Comparison of ENCODE assay signal across 21 mouse cellular contexts in the genomic region with DNA sequence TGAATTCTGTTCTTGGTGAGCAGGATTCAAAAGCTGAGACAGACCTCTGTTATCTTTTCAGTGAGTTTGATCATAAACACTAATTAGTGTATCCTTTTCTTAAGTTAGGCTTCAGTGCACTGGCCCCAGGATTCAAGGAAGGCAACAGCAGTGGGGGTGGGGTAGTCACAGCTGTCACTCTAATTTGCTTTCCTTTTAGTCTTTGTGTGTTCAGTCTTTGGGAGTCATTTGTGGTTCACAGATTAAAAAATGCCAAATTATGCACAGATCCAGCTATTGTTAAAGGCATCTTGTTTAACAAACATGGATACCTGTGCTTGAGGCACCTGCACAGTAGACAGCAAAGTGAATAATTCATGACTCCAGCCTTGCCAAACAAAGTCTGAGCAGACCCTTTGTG. TPM values are rescaled to one million over a fixed set of nuclear protein-coding genes. Genes with fewer than 3 reads are reported as not detected.
A peak's percentile ranks its signal among the peaks of the same experiment; 100 is the strongest.
DNase-seq lines count a peak whose midpoint lies in the region; ATAC-seq lines count a peak whose summit lies in the region.
"Had no signal": no experiment of that assay in that cellular context is flagged by ENCODE, and none has a peak within 500 bp of the region (broad histone marks: within the 10 kb centered on the region; RNA-seq: fewer than 3 reads in every experiment).

No protein-coding gene starts in this region.

- no peak overlapping the region for H3K4me3 ChIP-seq in forebrain, embryonic 11.5 days (ENCODE audit: low read depth, low read length)
- no peak overlapping the region for H3K4me3 ChIP-seq in forebrain, embryonic 16.5 days (replicated peaks; ENCODE audit: low read length)
- no peak overlapping the region for H3K4me3 ChIP-seq in midbrain, embryonic 12.5 days
- H3K4me3 ChIP-seq: embryonic facial prominence, embryonic 12.5 days; limb, embryonic 10.5 days; liver, embryonic 13.5 days had no signal

- no peaks in the 10 kb centered on the region; the same call in 1 of the 2 replicates for H3K9me3 ChIP-seq in forebrain, embryonic 11.5 days (ENCODE audit: control insufficient read depth, low read length)
- peaks cover 2% of the 10 kb centered on the region; the same call in 1 of the 2 replicates for H3K9me3 ChIP-seq in forebrain, embryonic 16.5 days (ENCODE audit: control insufficient read depth, low read length)
- no peaks in the 10 kb centered on the region for H3K9me3 ChIP-seq in midbrain, embryonic 12.5 days
- H3K9me3 ChIP-seq: embryonic facial prominence, embryonic 12.5 days; limb, embryonic 10.5 days; liver, embryonic 13.5 days had no signal

- no peak overlapping the region for H3K4me2 ChIP-seq in forebrain, embryonic 11.5 days (ENCODE audit: low read depth, low read length, severe bottlenecking)
- no peak overlapping the region for H3K4me2 ChIP-seq in forebrain, embryonic 16.5 days (ENCODE audit: low read length)
- no peak overlapping the region for H3K4me2 ChIP-seq in midbrain, embryonic 12.5 days (replicated peaks)
- H3K4me2 ChIP-seq: embryonic facial prominence, embryonic 12.5 days; liver, embryonic 13.5 days had no signal

- H3K27me3 ChIP-seq in forebrain, embryonic 11.5 days (ENCODE audit: control insufficient read depth, insufficient read depth, low read length), result no peaks in the 10 kb centered on the region
- no peaks in the 10 kb centered on the region for H3K27me3 ChIP-seq in forebrain, embryonic 16.5 days (replicated peaks; ENCODE audit: control insufficient read depth, insufficient read depth, low read length)
- H3K27me3 ChIP-seq in midbrain, embryonic 12.5 days, result no peaks in the 10 kb centered on the region
- H3K27me3 ChIP-seq: embryonic facial prominence, embryonic 12.5 days; liver, embryonic 13.5 days had no signal

- peaks cover 6% of the 10 kb centered on the region; the same call in 1 of the 2 replicates for H3K4me1 ChIP-seq in forebrain, embryonic 11.5 days (replicated peaks; ENCODE audit: control insufficient read depth, insufficient read depth, low read length)
- peaks cover 15% of the 10 kb centered on the region for H3K4me1 ChIP-seq in forebrain, embryonic 16.5 days (replicated peaks; ENCODE audit: control insufficient read depth, insufficient read depth, low read length)
- peaks cover 13% of the 10 kb centered on the region for H3K4me1 ChIP-seq in midbrain, embryonic 12.5 days

- peak; percentile 23 for DNase-seq in left cerebral cortex, postnatal 4 days
- no peak for DNase-seq in left cerebral cortex, adult 8-10 months (ENCODE audit: low spot score in 2 of 2)
- DNase-seq in forebrain, embryonic 11.5 days (ENCODE audit: low spot score), result no peak
- DNase-seq in B cell, adult 2 months, result no peak
- no peak for DNase-seq in adrenal gland, postnatal 36 days
- DNase-seq: heart, postnatal 36 days; kidney, postnatal 4 days; layer of hippocampus, postnatal 36 days; liver, embryonic 13.5 days; lung, postnatal 10 days; spleen, adult 18-20 months; thymus, postnatal 25 days had no signal

- H3K36me3 ChIP-seq in forebrain, embryonic 11.5 days (ENCODE audit: control insufficient read depth, insufficient read depth, low read length), result no peaks in the 10 kb centered on the region; the same call in 1 of the 2 replicates
- no peaks in the 10 kb centered on the region for H3K36me3 ChIP-seq in forebrain, embryonic 16.5 days (ENCODE audit: control insufficient read depth, insufficient read depth)
- 0 out of 2 replicates have a peak, but pooled peaks cover 10% of the 10 kb centered on the region for H3K36me3 ChIP-seq in midbrain, embryonic 12.5 days
- H3K36me3 ChIP-seq: embryonic facial prominence, embryonic 12.5 days had no signal

- H3K27ac ChIP-seq in forebrain, embryonic 11.5 days (ENCODE audit: low read depth, low read length), result peak overlapping the region; percentile 55
- peak overlapping the region; percentile 31 for H3K27ac ChIP-seq in forebrain, embryonic 16.5 days (ENCODE audit: low read length)
- peak overlapping the region; percentile 80 for H3K27ac ChIP-seq in midbrain, embryonic 12.5 days (replicated peaks)
- H3K27ac ChIP-seq: embryonic facial prominence, embryonic 12.5 days; limb, embryonic 10.5 days; liver, embryonic 13.5 days had no signal

- no peak for ATAC-seq in forebrain, embryonic 11.5 days (replicated peaks; ENCODE audit: low FRiP score)
- ATAC-seq in forebrain, embryonic 16.5 days, result no peak
- ATAC-seq in midbrain, embryonic 12.5 days (ENCODE audit: low FRiP score, low read depth), result no peak
- ATAC-seq in megakaryocyte-erythroid progenitor cell, adult 5-6 weeks (replicated peaks; ENCODE audit: low FRiP score, low TSS enrichment, poor library complexity, severe bottlenecking), result no peak
- ATAC-seq: CD4-positive, CD25-positive, alpha-beta regulatory T cell, adult 4 months; intestine, postnatal 0 days had no signal

- H3K9ac ChIP-seq in forebrain, embryonic 11.5 days (ENCODE audit: low read length), result no peak overlapping the region
- no peak overlapping the region for H3K9ac ChIP-seq in forebrain, embryonic 16.5 days (replicated peaks; ENCODE audit: low read depth, low read length)
- 0 out of 2 replicates have a peak overlapping the region, but pooled peaks have one; percentile 0 for H3K9ac ChIP-seq in midbrain, embryonic 12.5 days (replicated peaks)
- H3K9ac ChIP-seq: embryonic facial prominence, embryonic 12.5 days; liver, embryonic 13.5 days had no signal

- intact Hi-C loops in left cerebral cortex, postnatal 4 days (cut with DNase I), result no loop called here

RNA-seq across cellular contexts. Expression of gene Anp32e, which starts 24.0 kb away (rescaled TPM):
- 10 to 100 TPM; 90.4 to 98.0 TPM for total RNA-seq in left cerebral cortex, postnatal 4 days (2021)
- 100 to 1,000 TPM in 3 of 4 experiments, 10 to 100 TPM in 1; 95.2 to 110 (median 106) TPM for total RNA-seq in left cerebral cortex, adult 8-10 months (2022)
- polyA plus RNA-seq in forebrain, embryonic 11.5 days (2014; fragmentation: Nextera tagmentation; extraction: Ambion mirVana), result 157 and 167 TPM in 2 replicates
- polyA plus RNA-seq in forebrain, embryonic 16.5 days (2015; fragmentation: Nextera tagmentation; extraction: Ambion mirVana), result 185 and 205 TPM in 2 replicates
- 328 and 374 TPM in 2 replicates for polyA plus RNA-seq in midbrain, embryonic 12.5 days (2016; fragmentation: Nextera tagmentation; extraction: Ambion mirVana)
- total RNA-seq in megakaryocyte-erythroid progenitor cell, adult 5-6 weeks (2014; fragmentation: Nextera tagmentation), result 136 and 186 TPM in 2 replicates
- 505 and 626 TPM in 2 replicates for total RNA-seq in megakaryocyte-erythroid progenitor cell, adult 5-6 weeks (2017)
- total RNA-seq in adrenal gland, postnatal 36 days (2021), result 10 to 100 TPM; 91.6 to 99.3 TPM

RNA-seq across cellular contexts. Expression of gene Plekho1, which starts 42.8 kb away (rescaled TPM):
- total RNA-seq in left cerebral cortex, postnatal 4 days (2021), result 10 to 100 TPM; 83.3 to 89.3 TPM
- total RNA-seq in left cerebral cortex, adult 8-10 months (2022), result 10 to 100 TPM; 64.0 to 86.2 (median 81.6) TPM
- 82.5 and 85.6 TPM in 2 replicates for polyA plus RNA-seq in forebrain, embryonic 11.5 days (2014; fragmentation: Nextera tagmentation; extraction: Ambion mirVana)
- polyA plus RNA-seq in forebrain, embryonic 16.5 days (2015; fragmentation: Nextera tagmentation; extraction: Ambion mirVana), result 71.4 and 74.9 TPM in 2 replicates
- polyA plus RNA-seq in midbrain, embryonic 12.5 days (2016; fragmentation: Nextera tagmentation; extraction: Ambion mirVana), result 80.1 and 82.5 TPM in 2 replicates
- total RNA-seq in megakaryocyte-erythroid progenitor cell, adult 5-6 weeks (2014; fragmentation: Nextera tagmentation), result 0.61 and 5.4 TPM in 2 replicates
- 5.9 and 10.5 TPM in 2 replicates for total RNA-seq in megakaryocyte-erythroid progenitor cell, adult 5-6 weeks (2017)
- 10 to 100 TPM; 18.5 to 29.8 TPM for total RNA-seq in adrenal gland, postnatal 36 days (2021)

RNA-seq across cellular contexts. Expression of gene Car14, which starts 48.5 kb away (rescaled TPM):
- 1 to 10 TPM; 2.4 to 2.5 TPM for total RNA-seq in left cerebral cortex, postnatal 4 days (2021)
- 10 to 100 TPM; 12.2 to 20.3 (median 14.2) TPM for total RNA-seq in left cerebral cortex, adult 8-10 months (2022)
- 49.4 and 53.6 TPM in 2 replicates for polyA plus RNA-seq in forebrain, embryonic 11.5 days (2014; fragmentation: Nextera tagmentation; extraction: Ambion mirVana)
- polyA plus RNA-seq in forebrain, embryonic 16.5 days (2015; fragmentation: Nextera tagmentation; extraction: Ambion mirVana), result 9.4 and 10.2 TPM in 2 replicates
- 19.2 and 19.5 TPM in 2 replicates for polyA plus RNA-seq in midbrain, embryonic 12.5 days (2016; fragmentation: Nextera tagmentation; extraction: Ambion mirVana)
- total RNA-seq in megakaryocyte-erythroid progenitor cell, adult 5-6 weeks (2014; fragmentation: Nextera tagmentation), result not detected in 2 replicates
- not detected in 2 replicates for total RNA-seq in megakaryocyte-erythroid progenitor cell, adult 5-6 weeks (2017)
- 1 to 10 TPM; 1.3 to 1.6 TPM for total RNA-seq in adrenal gland, postnatal 36 days (2021)
- total RNA-seq: common myeloid progenitor, adult 5-6 weeks; neutrophil, adult 5-6 weeks had no signal

RNA-seq across cellular contexts. Expression of gene Aph1a, which starts 59.3 kb away (rescaled TPM):
- total RNA-seq in left cerebral cortex, postnatal 4 days (2021), result 100 to 1,000 TPM in 1 of 2 experiments, 10 to 100 TPM in 1; 91.1 to 101 TPM
- total RNA-seq in left cerebral cortex, adult 8-10 months (2022), result 10 to 100 TPM; 65.4 to 77.7 (median 72.4) TPM
- polyA plus RNA-seq in forebrain, embryonic 11.5 days (2014; fragmentation: Nextera tagmentation; extraction: Ambion mirVana), result 29.7 and 33.3 TPM in 2 replicates
- 35.6 and 35.9 TPM in 2 replicates for polyA plus RNA-seq in forebrain, embryonic 16.5 days (2015; fragmentation: Nextera tagmentation; extraction: Ambion mirVana)
- polyA plus RNA-seq in midbrain, embryonic 12.5 days (2016; fragmentation: Nextera tagmentation; extraction: Ambion mirVana), result 29.7 and 33.8 TPM in 2 replicates
- 35.7 and 42.8 TPM in 2 replicates for total RNA-seq in megakaryocyte-erythroid progenitor cell, adult 5-6 weeks (2014; fragmentation: Nextera tagmentation)
- 16.2 and 21.1 TPM in 2 replicates for total RNA-seq in megakaryocyte-erythroid progenitor cell, adult 5-6 weeks (2017)
- total RNA-seq in adrenal gland, postnatal 36 days (2021), result 100 to 1,000 TPM; 108 to 138 TPM
